ENCODE assay signal across 8 mouse cellular contexts in genomic region chr6:118593377-118594061, GRCm38 (mm10). TPM values are rescaled to one million over a fixed set of nuclear protein-coding genes. Genes with fewer than 3 reads are reported as not detected.
DNase-seq lines count a peak whose midpoint lies in the region; ATAC-seq lines count a peak whose summit lies in the region.

No protein-coding gene starts in this region.

- H3K9ac ChIP-seq in forebrain, embryonic 13.5 days: peak overlapping the region; percentile 59
- H3K9ac ChIP-seq in kidney, embryonic 15.5 days: peak overlapping the region; percentile 39
- H3K9ac ChIP-seq in stomach, embryonic 15.5 days: 0 out of 2 replicates have a peak overlapping the region, but pooled peaks have one; percentile 11

- peaks cover 25% of the 10 kb centered on the region for H3K27me3 ChIP-seq in forebrain, embryonic 13.5 days
- H3K27me3 ChIP-seq in kidney, embryonic 15.5 days: peaks cover 33% of the 10 kb centered on the region
- no peaks in the 10 kb centered on the region for H3K27me3 ChIP-seq in stomach, embryonic 15.5 days (replicated peaks)

- ATAC-seq in forebrain, embryonic 13.5 days: peak; percentile 64; the same call in 1 of the 2 replicates
- ATAC-seq in kidney, embryonic 15.5 days (replicated peaks; ENCODE audit: low FRiP score): peak; percentile 84
- ATAC-seq in stomach, embryonic 15.5 days (ENCODE audit: insufficient read depth, low FRiP score, low read depth): peak; percentile 86

- DNase-seq in urinary bladder, adult 2 months (ENCODE audit: low spot score): peak; percentile 31
- DNase-seq in urinary bladder, postnatal 4 days (ENCODE audit: low spot score in 2 of 2): no peak
- DNase-seq in lung, postnatal 10 days: peak; percentile 10
- no peak for DNase-seq in thymus, adult 18-20 months
- DNase-seq in left cerebral cortex, adult 18-20 months (ENCODE audit: low spot score in 2 of 2): no peak

- WGBS in forebrain, embryonic 13.5 days: 1% methylated on average over 34 of the region's 34 CpGs
- WGBS in kidney, embryonic 15.5 days: 2% methylated on average over 34 of the region's 34 CpGs
- WGBS in stomach, embryonic 15.5 days: 5% methylated on average over 34 of the region's 34 CpGs

- H3K9me3 ChIP-seq in forebrain, embryonic 13.5 days (replicated peaks): no peaks in the 10 kb centered on the region
- no peaks in the 10 kb centered on the region for H3K9me3 ChIP-seq in kidney, embryonic 15.5 days (replicated peaks)
- no peaks in the 10 kb centered on the region for H3K9me3 ChIP-seq in stomach, embryonic 15.5 days

- H3K36me3 ChIP-seq in forebrain, embryonic 13.5 days (ENCODE audit: poor library complexity, severe bottlenecking): peaks cover 9% of the 10 kb centered on the region; the same call in 1 of the 2 replicates
- no peaks in the 10 kb centered on the region for H3K36me3 ChIP-seq in kidney, embryonic 15.5 days
- H3K36me3 ChIP-seq in stomach, embryonic 15.5 days: no peaks in the 10 kb centered on the region

- peak overlapping the region; percentile 43 for H3K4me3 ChIP-seq in forebrain, embryonic 13.5 days
- peak overlapping the region; percentile 49 for H3K4me3 ChIP-seq in kidney, embryonic 15.5 days (replicated peaks)
- peak overlapping the region; percentile 39 for H3K4me3 ChIP-seq in stomach, embryonic 15.5 days (replicated peaks)

- H3K4me1 ChIP-seq in forebrain, embryonic 13.5 days: peaks cover 26% of the 10 kb centered on the region
- peaks cover 17% of the 10 kb centered on the region for H3K4me1 ChIP-seq in kidney, embryonic 15.5 days
- H3K4me1 ChIP-seq in stomach, embryonic 15.5 days: 0 out of 2 replicates have a peak, but pooled peaks cover 3% of the 10 kb centered on the region

- H3K27ac ChIP-seq in forebrain, embryonic 13.5 days: no peak overlapping the region
- H3K27ac ChIP-seq in kidney, embryonic 15.5 days: no peak overlapping the region
- H3K27ac ChIP-seq in stomach, embryonic 15.5 days: no peak overlapping the region

- peak overlapping the region; percentile 79 for H3K4me2 ChIP-seq in forebrain, embryonic 13.5 days
- H3K4me2 ChIP-seq in kidney, embryonic 15.5 days: peak overlapping the region; percentile 91
- peak overlapping the region; percentile 63 for H3K4me2 ChIP-seq in stomach, embryonic 15.5 days

RNA-seq across cellular contexts. Expression of gene Ankrd26, which starts 31.5 kb away (rescaled TPM):
- polyA plus RNA-seq in urinary bladder, adult 2 months (2012; rRNA removed): 3.2 and 3.4 TPM in 2 replicates
- polyA plus RNA-seq in forebrain, embryonic 13.5 days (2015; fragmentation: Nextera tagmentation; extraction: Ambion mirVana): 25.0 and 25.8 TPM in 2 replicates
- 16.5 and 17.3 TPM in 2 replicates for polyA plus RNA-seq in kidney, embryonic 15.5 days (2015; fragmentation: Nextera tagmentation; extraction: Ambion mirVana)
- 10.8 and 13.0 TPM in 2 replicates for polyA plus RNA-seq in stomach, embryonic 15.5 days (2015; fragmentation: Nextera tagmentation; extraction: Ambion mirVana)
- total RNA-seq in left cerebral cortex, adult 18-20 months (2021): 10 to 100 TPM; 11.5 to 13.2 TPM

Comparison
In these comparisons a context has a peak if more than half of its experiments do, and no peak if none do; other contexts are left out.
1. DNase-seq: peak in urinary bladder, adult 2 months (single experiment) and lung, postnatal 10 days (single experiment); none in urinary bladder, postnatal 4 days (0 of 2), thymus, adult 18-20 months (0 of 2) and left cerebral cortex, adult 18-20 months (0 of 2).
2. Peak in every context shown above with its lines, with median percentiles within 50 percentile points of each other: ATAC-seq, H3K4me2 ChIP-seq, H3K4me3 ChIP-seq and H3K9ac ChIP-seq.